Mouse (Mus musculus) olfactory bulb, adult 2 months (tissue): ENCODE results near the gene Fam102b. TPM values are rescaled to one million over a fixed set of nuclear protein-coding genes. Genes with fewer than 3 reads are reported as not detected.

Source experiments
- H3K27ac ChIP-seq: fragments of 200-500 bp; 2 replicates; pipeline ENCODE4 v1.5.1; 2012; ENCODE audit warnings: low read depth, low read length; ENCODE audit not compliant: insufficient read depth
- H3K4me1 ChIP-seq: fragments of 200-500 bp; 2 replicates; pipeline ENCODE4 v1.6.1; 2012; ENCODE audit warnings: low read length; ENCODE audit not compliant: control insufficient read depth, insufficient read depth
- H3K4me3 ChIP-seq: fragments of 200-500 bp; 2 replicates; pipeline ENCODE4 v1.5.1; 2012; ENCODE audit warnings: mild to moderate bottlenecking, low read depth, low read length, moderate library complexity; ENCODE audit not compliant: insufficient read depth
- CTCF ChIP-seq: fragments of 200-500 bp; IDR thresholded peaks from 2 replicates; pipeline ENCODE4 v1.5.1; 2012; ENCODE audit warnings: low read depth, mild to moderate bottlenecking, low read length, moderate library complexity; ENCODE audit not compliant: insufficient read depth
- POLR2A ChIP-seq: fragments of 200-500 bp; IDR thresholded peaks from 2 replicates; pipeline ENCODE4 v1.6.1; 2012; ENCODE audit warnings: mild to moderate bottlenecking, low read depth, low read length, moderate library complexity; ENCODE audit not compliant: insufficient read depth
- WGBS: fragments of 180-500 bp; shearing (Covaris S2); methylation state at CpG from one replicate; pipeline ENCODE4 v1.1.7; 2018; 5-methylcytosine and 5-hydroxymethylcytosine counted together
- polyA plus RNA-seq: library from polyadenylated mRNA; stranded (reverse); fragments of >200 nt; gene quantifications from 2 replicates; pipeline ENCODE4 v1.2.4, GENCODE M21; 2012; ENCODE audit warnings: low replicate concordance; ENCODE audit not compliant: missing spikeins, insufficient read depth, insufficient read length

Gene Fam102b
- polyA plus RNA-seq, 1 experiment: not detected

GRCm38 (mm10) chr3:108997284-108997683 is 30.1 kb downstream of the Fam102b start:
- no peak for TF ChIP-seq POLR2A
- TF ChIP-seq CTCF: no peak
- WGBS: 70% methylated on average over 11 of the region's 11 CpGs
- Histone ChIP-seq H3K4me1 (peaks cover 10% of the 10 kb centered on the region), H3K27ac (no peak overlapping the region), H3K4me3 (no peak overlapping the region)

- Histone ChIP-seq H3K4me1 (peaks cover 10% of the 10 kb centered on the region), H3K27ac (0 out of 2 replicates have a peak overlapping the region, but pooled peaks have one; percentile 4), H3K4me3 (no peak overlapping the region)
- 36% methylated on average over 2 of the region's 2 CpGs for WGBS
- TF ChIP-seq CTCF (no peak), POLR2A (no peak)
These were observed 32.0 kb downstream of the Fam102b start for GRCm38 (mm10) chr3:108995379-108995778.

- TF ChIP-seq POLR2A: no peak
- TF ChIP-seq CTCF: no peak
- WGBS: 99% methylated on average over 2 of the region's 2 CpGs
- Histone ChIP-seq H3K4me3 (no peak overlapping the region), H3K27ac (peak overlapping the region; percentile 20; the same call in 1 of the 2 replicates), H3K4me1 (peaks cover 13% of the 10 kb centered on the region)
These were observed 32.9 kb downstream of the Fam102b start for GRCm38 (mm10) chr3:108994477-108994876.

- 0 out of 2 replicates have a peak overlapping the region, but pooled peaks have one; percentile 33 for H3K27ac ChIP-seq
- H3K4me1 ChIP-seq: peaks cover 18% of the 10 kb centered on the region
- no peak overlapping the region for H3K4me3 ChIP-seq
- 62% methylated on average over 9 of the region's 9 CpGs for WGBS
- no peak for TF ChIP-seq CTCF
- no peak for TF ChIP-seq POLR2A
These were observed 37.3 kb downstream of the Fam102b start for GRCm38 (mm10) chr3:108989971-108990548.

DNA sequence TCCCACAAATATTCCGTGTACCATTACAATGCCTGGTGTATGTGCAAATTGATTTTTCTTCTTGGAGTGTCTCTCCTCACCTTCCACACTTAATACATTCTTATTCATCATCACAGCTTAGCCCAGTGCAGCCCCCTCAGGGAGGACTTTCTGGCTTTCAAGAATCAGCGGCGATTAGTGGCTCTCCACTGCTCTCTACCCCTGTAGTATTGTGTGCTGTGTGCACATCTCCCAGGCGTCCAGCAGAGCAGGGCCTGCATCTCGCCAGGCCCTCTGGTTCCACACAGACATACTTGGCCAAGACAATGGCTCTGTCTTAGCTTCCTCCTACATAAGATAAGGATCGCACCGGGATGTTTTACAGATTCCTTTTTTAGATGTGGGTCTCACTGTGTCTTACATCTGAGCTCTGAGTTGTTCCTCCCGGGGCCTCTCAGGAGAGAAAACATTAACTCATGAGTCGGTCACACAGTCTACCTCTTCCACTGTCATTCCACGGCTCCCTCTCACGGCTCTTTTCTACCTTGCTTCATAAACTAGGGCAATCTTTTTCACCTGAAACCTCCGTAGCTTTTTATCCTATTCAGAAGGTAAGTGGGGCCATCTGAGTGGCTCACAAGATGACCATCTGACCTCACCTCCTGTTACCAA is 40.3 kb downstream of the Fam102b start:
- Histone ChIP-seq H3K4me3 (no peak overlapping the region), H3K4me1 (peaks cover 17% of the 10 kb centered on the region), H3K27ac (peak overlapping the region; percentile 72)
- 36% methylated on average over 12 of the region's 12 CpGs for WGBS
- TF ChIP-seq POLR2A (no peak), CTCF (no peak)

- Histone ChIP-seq H3K4me1 (peaks cover 20% of the 10 kb centered on the region), H3K27ac (0 out of 2 replicates have a peak overlapping the region, but pooled peaks have one; percentile 12), H3K4me3 (no peak overlapping the region)
- TF ChIP-seq POLR2A: no peak
- TF ChIP-seq CTCF: no peak
- WGBS: 72% methylated on average over 1 of the region's 1 CpGs
These were observed 40.9 kb downstream of the Fam102b start for GRCm38 (mm10) chr3:108986534-108986933.

DNA sequence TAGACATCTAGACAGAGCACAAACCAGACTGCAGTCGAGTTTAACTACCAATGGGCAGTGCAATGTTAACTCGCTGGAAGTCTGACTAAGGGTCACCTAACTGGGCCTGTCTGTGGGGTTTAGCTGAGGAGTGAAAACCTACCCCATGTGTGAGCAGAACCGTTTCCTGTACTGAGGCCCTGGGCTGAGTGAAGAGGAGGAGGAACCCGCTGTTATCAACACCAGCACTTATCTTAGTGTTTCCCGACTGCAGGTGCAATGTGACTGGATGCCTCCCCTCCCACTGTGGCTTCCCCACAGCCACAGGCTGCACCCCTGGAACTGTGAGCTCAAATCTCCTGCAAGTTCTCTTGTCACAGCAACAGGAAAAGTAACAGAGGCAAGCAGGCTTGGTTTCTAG is 43.4 kb downstream of the Fam102b start:
- Histone ChIP-seq H3K27ac (peak overlapping the region; percentile 21; the same call in 1 of the 2 replicates), H3K4me1 (peaks cover 25% of the 10 kb centered on the region), H3K4me3 (no peak overlapping the region)
- TF ChIP-seq POLR2A: no peak
- no peak for TF ChIP-seq CTCF
- 62% methylated on average over 5 of the region's 5 CpGs for WGBS

DNA sequence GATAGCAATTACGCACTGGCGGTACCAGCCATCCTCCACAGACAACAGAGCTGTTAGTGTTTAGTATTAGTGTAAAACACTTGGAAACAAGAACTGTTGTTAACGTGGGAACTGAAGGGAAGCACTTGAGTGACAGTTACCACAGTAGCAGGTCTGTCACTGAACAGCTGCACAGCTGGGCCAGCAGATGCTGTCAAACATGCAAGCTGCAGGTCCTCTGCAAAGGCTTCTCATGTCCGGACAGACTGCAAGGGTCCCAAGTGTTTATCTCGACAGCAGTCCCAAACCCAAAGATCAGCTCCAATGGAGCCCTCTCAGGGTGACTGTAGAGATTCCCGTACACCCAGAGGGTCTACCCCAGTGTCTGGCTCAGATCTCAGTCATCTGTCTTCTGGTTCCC is 45.5 kb downstream of the Fam102b start:
- H3K4me3 ChIP-seq: no peak overlapping the region
- WGBS: 52% methylated on average over 6 of the region's 6 CpGs
- peaks cover 28% of the 10 kb centered on the region for H3K4me1 ChIP-seq
- peak overlapping the region; percentile 6; the same call in 1 of the 2 replicates for H3K27ac ChIP-seq
- TF ChIP-seq CTCF: no peak
- TF ChIP-seq POLR2A: no peak

DNA sequence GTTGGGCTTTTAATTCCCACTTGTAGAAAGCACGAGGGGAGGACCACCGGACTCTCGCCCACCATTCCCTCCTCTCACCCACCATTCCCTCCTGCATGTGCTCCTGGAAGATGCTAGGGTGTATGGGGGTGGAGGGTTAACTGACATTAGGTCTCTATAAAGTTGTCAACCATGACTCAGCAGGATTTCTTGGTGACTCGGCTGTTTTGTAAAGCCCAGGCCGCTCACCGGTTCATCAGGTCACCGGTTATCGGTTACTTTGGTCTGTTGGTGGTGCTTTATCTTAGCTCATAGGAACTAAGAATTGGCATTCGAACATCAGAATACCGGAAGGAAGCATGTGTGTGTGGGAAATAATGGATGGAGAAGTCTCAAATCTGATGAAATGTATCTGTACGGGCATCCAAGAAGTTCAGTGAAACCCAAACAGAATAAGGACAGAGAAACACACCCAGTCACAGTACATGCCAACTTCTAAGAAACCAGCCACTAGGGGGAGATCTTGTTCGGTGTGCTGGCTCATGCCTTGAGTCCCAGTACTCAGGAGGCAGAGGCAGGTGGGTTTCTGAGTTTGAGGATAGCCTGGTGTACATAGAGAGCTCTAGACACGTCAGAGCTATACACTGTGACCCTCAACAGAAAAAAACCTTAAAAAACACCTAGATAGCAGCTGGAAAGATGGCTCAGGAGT is 49.9 kb downstream of the Fam102b start:
- Histone ChIP-seq H3K4me1 (peaks cover 26% of the 10 kb centered on the region), H3K27ac (peak overlapping the region; percentile 49; the same call in 1 of the 2 replicates), H3K4me3 (no peak overlapping the region)
- no peak for TF ChIP-seq POLR2A
- TF ChIP-seq CTCF: no peak
- WGBS: 89% methylated on average over 13 of the region's 13 CpGs
